Mouse (Mus musculus): ENCODE measurements around the gene Tdrd5. TPM values are rescaled to one million over a fixed set of nuclear protein-coding genes. Genes with fewer than 3 reads are reported as not detected.
"Not testable (repeated sequence)": the region's sequence is repeated elsewhere in the genome, so short reads cannot be mapped to it uniquely, and the experiment has no call there.

The Tdrd5 gene
- total RNA-seq, 2 experiments from 2014 or later = not detected

DNA sequence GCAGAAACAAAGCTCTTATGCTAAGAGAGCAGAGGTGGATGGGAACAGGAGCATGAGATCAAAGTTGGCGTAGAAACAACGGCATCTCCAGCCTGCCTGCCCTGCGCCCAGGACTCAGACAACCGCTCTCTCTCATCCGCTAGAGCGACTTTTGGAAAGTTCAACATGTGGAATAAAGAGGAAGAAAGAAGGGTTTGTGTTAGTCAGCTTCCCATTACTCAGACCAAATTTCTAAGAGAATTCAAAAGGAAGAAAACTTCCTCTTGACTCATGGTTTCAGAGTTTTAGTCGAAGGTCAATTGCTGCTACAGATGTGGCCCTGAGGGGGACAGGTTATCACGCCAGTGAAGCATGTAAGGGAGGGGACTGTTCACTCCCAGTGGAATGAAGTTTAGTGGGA is 39.5 kb downstream of the Tdrd5 start:
- 0 out of 2 replicates have a peak, but pooled peaks have one; percentile 5 for ATAC-seq (replicated peaks; ENCODE audit: poor library complexity, severe bottlenecking)

DNA sequence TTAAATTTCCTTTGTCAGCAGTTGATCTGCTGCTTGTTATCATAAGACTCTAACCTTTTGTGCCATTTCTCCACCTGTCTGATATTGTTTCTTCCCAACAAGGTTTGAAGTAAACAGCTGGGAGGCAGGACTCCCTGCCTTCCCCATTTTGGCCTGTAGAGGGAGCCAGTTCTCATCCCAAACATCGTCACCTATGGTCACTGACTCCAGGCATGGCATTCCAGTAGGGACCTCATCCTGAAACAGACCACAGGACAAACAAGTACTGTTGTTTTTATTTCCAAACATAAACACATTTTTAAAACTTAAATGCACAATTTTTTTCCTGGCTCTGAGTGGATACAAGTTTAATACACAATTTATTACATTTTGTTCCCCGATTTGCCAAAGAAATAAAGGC is 40.1 kb downstream of the Tdrd5 start:
- ATAC-seq (replicated peaks; ENCODE audit: poor library complexity, severe bottlenecking) = peak; percentile 61

DNA sequence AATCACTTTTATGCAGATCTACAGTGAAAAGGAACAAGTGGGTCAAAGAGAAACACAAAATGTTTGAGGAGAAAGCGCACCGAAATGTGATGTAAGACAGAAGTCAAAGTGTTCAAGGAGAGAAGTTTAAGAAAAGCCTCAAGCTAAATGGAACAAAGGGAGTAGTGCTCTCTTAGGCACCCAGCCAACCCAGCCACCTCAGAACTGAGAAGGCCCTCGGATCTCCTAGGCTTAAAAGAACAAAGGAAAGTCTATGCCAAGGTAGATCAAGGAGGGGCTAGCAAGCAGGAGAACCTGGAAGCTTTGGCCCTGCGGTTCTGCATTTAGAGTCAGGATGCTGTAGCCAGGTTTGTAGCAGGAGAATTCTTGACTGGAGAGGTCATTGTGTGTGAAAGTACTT is 48.6 kb downstream of the Tdrd5 start:
- ATAC-seq (replicated peaks; ENCODE audit: poor library complexity, severe bottlenecking) = no peak

DNA sequence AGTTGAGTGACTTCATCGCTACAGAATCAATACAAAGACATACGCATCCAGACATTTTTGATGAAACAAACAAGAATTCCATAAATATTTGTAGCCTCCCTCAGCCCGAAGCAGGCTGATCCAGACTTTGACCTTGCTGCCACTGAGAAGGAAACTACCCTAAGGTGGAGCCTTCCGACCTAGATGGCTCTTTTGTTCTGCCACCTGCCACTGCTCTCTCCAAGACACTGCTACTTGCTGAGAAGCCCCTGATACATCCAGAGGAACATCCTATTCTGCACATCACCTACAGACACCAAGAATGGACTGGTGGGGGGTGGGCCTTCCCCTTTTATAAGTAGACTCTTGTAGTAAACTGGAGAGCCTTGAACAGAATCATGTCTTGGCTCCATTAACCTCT is 52.4 kb downstream of the Tdrd5 start:
- not testable (repeated sequence) for ATAC-seq (replicated peaks; ENCODE audit: poor library complexity, severe bottlenecking)

DNA sequence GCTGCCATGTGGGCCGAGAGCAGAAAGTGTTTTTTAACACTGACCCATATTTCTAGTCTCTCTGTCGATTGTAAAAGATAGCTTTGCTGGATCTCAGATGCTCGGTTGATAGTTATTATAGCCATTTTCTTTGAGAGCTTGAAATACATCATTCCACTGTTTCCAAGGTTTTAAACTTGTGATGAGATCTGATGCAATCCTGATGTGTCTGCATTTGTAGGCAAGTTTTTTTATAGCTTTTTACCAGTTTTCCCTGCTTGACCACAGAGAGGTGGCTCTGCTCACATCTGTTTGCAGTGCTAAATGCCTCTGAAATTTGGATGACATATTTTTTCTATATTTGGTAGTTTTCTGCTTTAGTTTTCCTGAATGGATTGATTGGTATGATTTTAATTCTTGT is 55.6 kb downstream of the Tdrd5 start:
- no peak for ATAC-seq (replicated peaks; ENCODE audit: poor library complexity, severe bottlenecking)

DNA sequence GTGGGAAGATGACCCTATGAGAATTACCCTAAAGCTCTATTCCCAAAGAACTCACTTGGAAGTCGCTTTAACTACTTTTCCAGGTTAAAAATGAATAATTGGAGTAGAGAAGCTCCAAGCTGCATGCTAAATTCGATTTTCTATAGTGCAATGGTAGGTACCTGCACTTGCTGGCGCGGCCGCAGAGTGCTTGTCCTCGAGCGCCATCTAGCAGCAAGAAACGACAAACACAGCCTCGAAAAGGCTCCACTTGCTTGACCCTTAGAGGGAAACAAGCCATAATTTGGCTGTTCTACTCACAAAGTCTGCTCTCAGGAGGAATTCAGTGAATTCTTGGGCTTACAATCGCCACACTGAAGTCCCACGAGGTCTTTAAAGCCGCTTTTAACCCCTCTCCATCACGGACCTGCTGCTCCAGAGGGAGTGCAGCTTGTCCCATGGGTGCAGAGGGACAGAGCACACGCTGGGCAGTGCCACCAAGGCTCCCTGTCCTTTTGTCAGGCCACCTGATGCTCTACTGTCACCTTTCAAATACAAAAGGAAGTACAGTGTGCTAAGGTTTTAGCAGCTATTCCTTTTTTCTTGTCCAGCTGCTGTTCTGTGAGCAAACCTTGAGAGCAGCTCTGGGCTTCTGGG is 61.6 kb downstream of the Tdrd5 start:
- peak; percentile 89 for ATAC-seq (replicated peaks; ENCODE audit: poor library complexity, severe bottlenecking)

DNA sequence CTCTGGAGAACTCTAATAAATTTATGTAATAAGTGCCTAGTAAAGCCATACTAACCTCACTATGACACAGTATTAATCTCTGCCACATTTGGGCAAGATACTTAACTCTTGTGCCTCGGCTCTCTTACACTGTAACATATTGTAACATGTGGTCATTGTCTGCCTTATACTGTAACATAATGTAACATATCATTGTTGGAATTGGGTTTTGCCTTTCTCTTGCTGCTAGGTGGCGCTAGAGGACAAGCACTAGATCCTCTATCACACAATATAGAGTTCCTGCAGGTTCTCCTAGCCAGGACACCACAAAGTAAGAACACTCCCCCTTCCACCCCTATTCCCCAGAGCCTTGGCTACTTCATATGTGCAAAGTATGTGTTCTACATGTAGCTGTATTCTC is 62.4 kb downstream of the Tdrd5 start:
- peak; percentile 75 for ATAC-seq (replicated peaks; ENCODE audit: poor library complexity, severe bottlenecking)

DNA sequence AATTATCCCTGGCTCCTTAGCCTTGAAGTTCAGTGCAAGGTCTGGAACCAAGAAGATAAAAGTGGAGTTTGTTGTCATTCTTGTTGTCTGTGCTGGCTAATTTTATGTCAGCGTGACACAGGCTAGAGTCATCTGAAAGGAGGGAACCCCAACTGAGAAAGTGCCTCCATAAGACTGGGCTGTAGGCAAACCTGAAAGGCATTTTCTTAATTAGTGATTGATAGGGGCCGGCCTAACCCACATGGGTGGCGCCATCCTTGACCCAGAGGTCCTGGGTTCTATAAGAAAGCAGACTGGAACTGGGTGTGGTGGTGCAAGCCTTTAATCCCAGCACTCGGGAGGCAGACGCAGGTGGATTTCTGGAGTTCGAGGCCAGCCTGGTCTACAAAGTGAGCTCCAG is 72.3 kb downstream of the Tdrd5 start:
- no peak for ATAC-seq (replicated peaks; ENCODE audit: poor library complexity, severe bottlenecking)

DNA sequence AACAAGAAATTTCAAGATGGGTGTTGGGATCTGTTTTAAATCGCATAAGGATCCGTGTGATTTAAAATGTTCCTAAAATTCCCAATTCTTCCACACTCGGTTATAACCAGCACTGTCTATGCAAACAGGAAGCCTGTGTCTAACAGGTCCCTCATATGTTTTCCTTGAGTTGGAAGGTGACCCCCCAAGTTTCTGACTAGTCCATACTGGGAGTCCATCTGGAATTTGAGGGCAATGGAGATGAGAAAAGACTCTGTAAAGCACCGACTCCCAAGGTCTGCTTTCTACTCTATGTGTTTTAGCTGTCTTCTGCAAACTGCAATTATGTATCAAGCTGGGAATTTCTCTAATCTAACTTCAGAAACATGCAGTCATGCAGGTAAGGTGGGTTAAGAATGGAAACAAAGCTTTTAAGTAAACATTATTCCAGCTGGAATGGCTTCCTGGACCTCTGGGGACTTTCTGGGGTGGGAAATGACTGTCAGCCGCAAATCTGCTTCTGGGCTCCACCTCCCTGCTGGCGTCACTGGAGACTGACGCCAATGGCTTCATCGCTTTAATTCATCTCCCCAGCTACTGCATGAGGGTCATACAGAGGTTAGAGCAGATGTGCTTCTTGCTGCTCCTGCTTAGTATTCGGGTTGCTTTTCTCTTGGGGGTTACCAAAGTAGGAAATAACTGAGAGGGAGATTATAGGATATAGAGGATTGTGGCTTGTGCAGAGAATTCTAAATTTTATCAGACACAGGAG is 73.0 kb downstream of the Tdrd5 start:
- no peak for ATAC-seq (replicated peaks; ENCODE audit: poor library complexity, severe bottlenecking)

DNA sequence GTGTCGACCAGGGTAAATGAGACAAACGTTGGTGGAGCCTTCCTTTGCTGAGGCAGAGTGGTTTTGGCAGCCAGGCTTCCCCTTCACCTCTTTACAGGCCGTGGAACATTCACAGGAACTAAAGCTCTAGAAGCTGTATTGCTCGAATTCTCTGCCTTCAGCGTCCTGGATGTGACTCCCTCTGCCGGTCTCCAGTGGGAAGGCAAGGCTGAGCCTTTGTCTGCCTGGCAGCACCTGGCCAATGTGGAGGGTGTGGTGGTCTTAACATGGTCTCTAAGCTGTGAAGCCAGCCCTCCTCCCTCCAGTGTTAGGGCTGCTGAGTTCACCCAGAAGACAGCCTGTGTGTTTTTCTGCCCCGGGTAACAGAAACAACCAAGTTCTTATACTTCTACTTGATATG is 74.0 kb downstream of the Tdrd5 start:
- ATAC-seq (replicated peaks; ENCODE audit: poor library complexity, severe bottlenecking) = peak; percentile 92

DNA sequence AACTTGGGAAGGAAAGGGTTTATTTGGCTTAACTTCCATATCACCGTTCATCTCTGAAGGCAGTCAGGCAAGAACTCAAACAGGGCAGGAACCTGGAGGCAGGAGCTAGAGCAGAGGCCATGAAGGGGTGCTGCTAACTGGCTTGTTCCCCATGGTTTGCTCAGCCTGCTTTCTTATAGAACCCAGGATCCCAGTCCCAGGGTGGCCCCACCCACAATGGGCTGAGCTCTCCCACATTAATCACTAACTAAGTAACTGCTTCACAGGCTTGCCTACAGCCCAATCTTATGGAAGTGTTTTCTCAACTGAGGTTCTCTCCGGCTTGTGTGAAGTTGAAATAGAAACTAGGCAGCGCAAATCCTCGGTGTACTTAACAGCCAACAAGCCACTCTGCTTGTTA is 74.7 kb downstream of the Tdrd5 start:
- ATAC-seq (replicated peaks; ENCODE audit: poor library complexity, severe bottlenecking) = no peak

DNA sequence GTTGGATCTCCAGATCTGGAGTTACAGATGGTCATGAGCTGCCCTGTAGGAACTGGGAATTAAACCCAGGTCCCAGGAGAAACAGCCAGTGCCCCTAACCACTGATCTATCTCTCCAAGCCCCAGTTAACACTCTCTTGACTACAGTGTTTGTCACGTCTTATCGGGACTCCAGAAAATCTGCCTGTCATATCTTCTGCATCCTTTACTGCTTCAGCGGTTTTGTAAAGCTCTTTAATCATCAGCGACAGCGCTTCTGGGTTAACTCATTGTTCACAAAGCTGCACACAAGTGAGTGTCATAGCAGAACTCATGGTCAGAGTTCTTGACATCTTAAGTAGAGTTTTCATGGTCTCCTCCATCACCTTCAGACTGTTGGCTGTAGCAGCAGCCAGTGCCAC is 76.6 kb downstream of the Tdrd5 start:
- no peak for ATAC-seq (replicated peaks; ENCODE audit: poor library complexity, severe bottlenecking)

DNA sequence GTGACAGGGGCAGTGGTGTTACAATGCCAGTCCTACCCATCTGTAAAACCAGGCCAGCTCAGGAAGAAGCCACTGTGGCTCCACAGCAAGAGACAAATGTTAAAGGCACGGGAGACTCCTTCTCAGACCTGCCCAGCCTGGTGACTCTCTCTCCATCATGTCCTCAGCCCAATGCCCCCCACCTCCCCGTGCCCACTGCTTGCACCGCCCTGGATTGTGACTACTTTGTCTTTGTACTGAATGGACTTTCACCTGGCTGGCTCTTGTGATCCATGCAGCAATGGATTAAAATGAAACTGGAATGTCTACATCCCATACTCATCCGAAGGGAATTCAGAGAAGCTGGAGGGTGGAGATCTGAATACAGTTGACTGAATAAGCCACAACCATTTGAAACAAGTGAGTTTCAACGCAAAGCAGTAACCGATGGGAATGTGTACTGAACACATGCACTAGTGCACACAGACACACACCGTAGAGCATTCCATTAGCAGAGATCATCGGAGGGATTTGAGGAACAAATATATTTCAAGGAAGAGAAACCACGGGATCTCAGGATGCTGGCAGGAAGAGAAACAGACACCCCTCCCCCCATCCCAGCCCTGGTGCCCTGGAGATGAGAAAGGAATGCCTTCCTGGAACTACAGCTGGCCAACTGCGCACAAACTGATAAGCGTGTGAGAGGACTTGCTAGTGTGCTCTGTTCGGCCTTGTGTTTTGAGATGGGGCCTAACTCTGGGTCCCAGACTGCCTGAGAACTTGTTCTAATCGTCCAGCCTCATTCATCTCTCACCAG is 81.1 kb downstream of the Tdrd5 start:
- ATAC-seq (replicated peaks; ENCODE audit: poor library complexity, severe bottlenecking) = no peak

DNA sequence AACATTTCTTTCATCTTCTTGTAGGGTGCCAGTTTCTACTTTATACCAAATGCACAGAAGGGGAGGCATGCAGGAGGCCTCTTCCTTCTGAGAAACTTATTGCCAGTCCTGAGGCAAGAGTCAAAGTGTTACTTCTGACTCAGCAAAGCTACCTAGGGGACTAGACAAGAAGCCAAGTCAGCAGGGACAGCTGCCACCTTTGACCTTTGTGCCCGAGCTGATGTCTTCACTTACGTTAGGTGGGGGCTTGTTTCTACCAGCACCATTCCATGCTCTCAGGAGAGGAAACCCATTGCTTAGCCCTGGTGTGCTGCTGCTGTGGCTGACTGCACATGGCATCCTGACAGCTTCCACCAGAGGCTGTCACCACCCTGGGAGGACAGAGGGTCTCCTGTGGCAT is 82.1 kb downstream of the Tdrd5 start:
- no peak for ATAC-seq (replicated peaks; ENCODE audit: poor library complexity, severe bottlenecking)

DNA sequence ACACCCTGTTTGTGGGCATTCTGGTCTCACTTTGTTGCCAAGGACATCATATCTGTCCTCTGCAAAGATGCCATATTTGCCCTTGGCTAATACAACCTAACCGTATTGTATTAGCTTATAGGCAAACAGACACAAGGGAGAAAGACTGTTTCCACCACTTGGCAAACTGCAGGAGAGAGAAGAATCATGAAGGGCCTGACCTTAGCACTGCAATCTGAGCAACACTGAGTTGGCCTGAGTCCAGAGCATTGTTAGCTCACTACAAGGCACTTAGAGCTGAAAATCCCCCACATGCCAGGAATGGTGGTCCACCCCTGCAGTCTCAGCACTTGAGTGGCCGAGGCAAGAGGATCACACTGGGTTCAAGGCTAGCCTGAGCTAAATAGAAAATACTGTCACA is 84.9 kb downstream of the Tdrd5 start:
- ATAC-seq (replicated peaks; ENCODE audit: poor library complexity, severe bottlenecking) = no peak

DNA sequence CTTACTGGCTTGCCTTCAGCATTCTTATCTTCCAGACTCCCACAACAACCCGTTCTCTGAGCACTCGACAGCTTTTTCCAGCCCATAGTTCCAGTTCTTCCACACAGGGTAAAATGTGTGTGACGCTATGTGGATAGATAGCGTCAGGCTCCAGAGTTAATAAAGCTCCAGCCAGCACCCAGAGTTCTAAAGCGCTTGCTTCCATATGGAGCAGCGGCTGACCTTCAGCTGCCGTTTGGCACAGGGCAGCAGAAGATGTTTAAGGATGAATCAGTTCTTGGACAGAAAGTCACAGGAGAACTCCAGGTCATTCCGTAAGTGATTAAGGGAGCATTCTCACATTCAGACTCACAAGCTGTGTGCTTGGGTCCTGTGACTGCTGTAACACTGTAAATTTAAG is 85.5 kb downstream of the Tdrd5 start:
- no peak for ATAC-seq (replicated peaks; ENCODE audit: poor library complexity, severe bottlenecking)

DNA sequence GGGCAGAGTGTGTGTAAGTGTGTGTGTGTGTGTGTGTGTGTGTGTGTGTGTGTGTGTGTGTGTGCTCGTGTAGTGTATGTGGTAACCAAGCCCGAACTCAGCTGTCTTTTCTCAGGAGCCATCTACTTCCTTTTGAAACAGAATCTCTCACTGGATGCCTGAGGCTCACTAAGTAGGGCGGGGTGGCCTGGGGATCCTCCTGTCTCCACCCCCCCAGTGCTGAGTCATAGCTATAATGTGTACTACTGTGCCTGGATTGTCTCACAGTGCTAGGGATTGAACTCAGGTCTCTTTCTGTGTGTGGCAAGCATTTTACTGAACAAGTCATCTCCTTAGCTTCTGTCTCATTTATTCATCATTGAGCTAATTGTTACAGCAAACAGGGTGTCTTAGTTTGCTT is 86.1 kb downstream of the Tdrd5 start:
- ATAC-seq (replicated peaks; ENCODE audit: poor library complexity, severe bottlenecking) = peak; percentile 98

DNA sequence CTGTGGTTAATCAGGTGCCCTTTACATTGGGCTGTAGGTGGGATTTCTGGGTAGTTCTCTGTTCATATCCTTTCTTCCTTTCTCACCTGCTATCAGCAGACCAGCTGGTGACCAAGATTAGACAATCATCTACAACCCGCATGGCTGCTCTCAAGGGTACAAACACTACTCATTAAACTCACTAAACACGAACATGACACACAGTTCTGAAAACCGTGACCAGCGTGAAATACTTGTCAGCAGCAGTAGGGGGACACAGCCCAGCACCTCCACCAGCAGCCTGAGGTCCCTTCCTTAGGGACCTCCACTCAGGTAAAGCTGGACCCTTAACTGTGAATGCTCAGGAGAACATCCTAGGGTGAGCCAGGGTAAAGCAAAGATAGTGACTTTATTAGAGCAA is 87.2 kb downstream of the Tdrd5 start:
- no peak for ATAC-seq (replicated peaks; ENCODE audit: poor library complexity, severe bottlenecking)

DNA sequence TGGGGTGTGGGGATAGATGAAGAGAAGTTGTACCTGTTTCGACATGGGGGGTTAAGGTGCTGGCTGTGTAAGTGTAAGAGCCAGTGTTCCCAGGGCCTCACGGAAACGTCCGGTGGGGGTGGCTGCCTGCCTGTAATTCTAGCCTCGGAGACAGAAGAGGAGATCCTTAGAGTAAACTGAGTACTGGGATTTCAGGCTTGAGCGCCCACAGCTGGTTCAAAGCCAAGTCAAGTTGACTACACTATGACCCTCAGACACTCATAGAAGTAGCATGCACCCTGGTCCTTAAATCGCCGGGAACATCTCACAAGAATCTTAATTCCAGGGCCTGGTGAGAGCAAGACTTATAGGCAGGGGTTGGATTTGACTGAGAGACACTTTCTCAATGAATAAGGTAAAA is 88.8 kb downstream of the Tdrd5 start:
- no peak for ATAC-seq (replicated peaks; ENCODE audit: poor library complexity, severe bottlenecking)

DNA sequence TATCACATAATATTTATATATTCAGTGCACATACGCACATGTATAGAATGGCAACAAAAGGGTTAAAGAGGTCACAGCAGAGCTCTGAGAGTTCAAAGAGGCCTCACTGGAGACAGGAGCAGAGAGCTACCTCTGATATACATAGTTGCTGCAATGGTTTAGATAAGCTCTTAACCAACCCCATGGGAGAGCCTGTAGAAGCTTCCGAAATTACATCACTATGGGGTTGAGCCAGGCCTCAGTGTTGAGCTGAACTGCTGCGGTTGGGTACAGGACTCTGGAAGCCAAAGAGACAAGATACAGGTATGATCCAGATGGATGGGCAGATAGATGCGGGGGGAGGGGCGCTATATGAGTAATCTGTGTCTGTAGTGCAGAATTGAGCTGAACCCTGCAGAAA is 90.5 kb downstream of the Tdrd5 start:
- ATAC-seq (replicated peaks; ENCODE audit: poor library complexity, severe bottlenecking) = no peak

DNA sequence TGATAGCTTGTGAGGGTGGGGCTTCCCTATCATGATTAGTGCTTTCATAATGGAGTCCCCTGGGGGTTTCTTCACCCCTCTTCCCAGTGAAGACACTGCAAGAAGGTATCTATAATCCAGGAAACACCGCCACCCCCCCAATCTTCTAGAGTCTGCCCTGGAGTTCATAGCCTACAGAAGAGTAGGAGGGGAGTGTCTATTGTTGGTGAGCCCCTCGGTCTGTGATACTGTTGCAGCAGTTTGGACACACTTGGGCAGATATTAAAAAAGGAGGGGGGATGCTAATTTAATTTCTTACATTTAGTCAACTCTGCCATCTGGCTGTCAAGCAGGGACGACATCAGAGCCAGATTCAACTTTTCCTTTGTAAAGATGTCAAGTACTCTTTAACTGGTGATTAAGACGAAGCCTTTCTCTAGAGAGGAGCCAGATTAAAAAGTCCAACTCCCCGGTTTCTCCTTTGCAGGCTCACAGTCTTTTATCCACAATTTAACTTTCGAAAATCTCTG is 91.6 kb downstream of the Tdrd5 start:
- no peak for ATAC-seq (replicated peaks; ENCODE audit: poor library complexity, severe bottlenecking)

All from granulocyte monocyte progenitor cell, adult 5-6 weeks (primary cell).